Mouse (Mus musculus) testis, adult 2 months (tissue): ENCODE measurements around the gene Wipf3. TPM values are rescaled to one million over a fixed set of nuclear protein-coding genes. Genes with fewer than 3 reads are reported as not detected.

Source experiments
- H3K27ac ChIP-seq: fragments of 200-500 bp; 2 replicates; pipeline ENCODE4 v1.5.1; 2012; ENCODE audit warnings: low read depth, low read length; ENCODE audit not compliant: control insufficient read depth, insufficient read depth
- H3K27me3 ChIP-seq: fragments of 200-500 bp; 2 replicates; pipeline ENCODE4 v1.6.1; 2012; ENCODE audit warnings: mild to moderate bottlenecking, low read length, moderate library complexity; ENCODE audit not compliant: control insufficient read depth, insufficient read depth
- H3K36me3 ChIP-seq: fragments of 200-500 bp; 2 replicates; pipeline ENCODE4 v1.6.1; 2012; ENCODE audit warnings: mild to moderate bottlenecking, low read length; ENCODE audit not compliant: control insufficient read depth, insufficient read depth
- H3K4me1 ChIP-seq: fragments of 200-500 bp; 2 replicates; pipeline ENCODE4 v1.6.1; 2012; ENCODE audit warnings: low read length; ENCODE audit not compliant: control insufficient read depth, insufficient read depth
- H3K4me3 ChIP-seq: fragments of 200-500 bp; 2 replicates; pipeline ENCODE4 v1.5.1; 2012; ENCODE audit warnings: low read depth, mild to moderate bottlenecking, low read length, moderate library complexity, mixed read lengths; ENCODE audit not compliant: control insufficient read depth
- CTCF ChIP-seq: fragments of 200-500 bp; IDR thresholded peaks from 2 replicates; pipeline ENCODE4 v1.5.1; 2012; ENCODE audit warnings: low read depth, mild to moderate bottlenecking, inconsistent platforms, low read length, moderate library complexity; ENCODE audit not compliant: control insufficient read depth, insufficient read depth, insufficient replicate concordance
- POLR2A ChIP-seq: fragments of 200-500 bp; IDR thresholded peaks from 2 replicates; pipeline ENCODE4 v1.6.1; 2012; ENCODE audit warnings: low read depth, mild to moderate bottlenecking, inconsistent platforms, low read length, moderate library complexity; ENCODE audit not compliant: control insufficient read depth
- polyA plus RNA-seq: library from polyadenylated mRNA; depleted of rRNA; stranded (reverse); fragments of >200 nt; gene quantifications from 2 replicates; pipeline ENCODE4 v1.2.3, GENCODE M21; 2012

The Wipf3 gene
- polyA plus RNA-seq, 1 experiment = 18.2 TPM

GRCm38 (mm10) chr6:54443657-54444056, 14.3 kb downstream of the Wipf3 start:
- TF ChIP-seq CTCF (no peak), POLR2A (no peak)
- no peak overlapping the region for H3K4me3 ChIP-seq
- H3K27me3 ChIP-seq = no peaks in the 10 kb centered on the region
- H3K36me3 ChIP-seq = no peaks in the 10 kb centered on the region
- H3K27ac ChIP-seq = no peak overlapping the region
- H3K4me1 ChIP-seq = no peaks in the 10 kb centered on the region

GRCm38 (mm10) chr6:54444086-54444485, 14.7 kb downstream of the Wipf3 start:
- TF ChIP-seq POLR2A = no peak
- no peak for TF ChIP-seq CTCF
- Histone ChIP-seq H3K4me3 (no peak overlapping the region), H3K36me3 (no peaks in the 10 kb centered on the region), H3K27me3 (no peaks in the 10 kb centered on the region), H3K27ac (no peak overlapping the region), H3K4me1 (no peaks in the 10 kb centered on the region)

GRCm38 (mm10) chr6:54445249-54445818, 15.9 kb downstream of the Wipf3 start:
- TF ChIP-seq CTCF = no peak
- TF ChIP-seq POLR2A = no peak
- Histone ChIP-seq H3K36me3 (no peaks in the 10 kb centered on the region), H3K27ac (no peak overlapping the region), H3K4me3 (no peak overlapping the region), H3K27me3 (no peaks in the 10 kb centered on the region), H3K4me1 (no peaks in the 10 kb centered on the region)

GRCm38 (mm10) chr6:54447353-54447752, 17.9 kb downstream of the Wipf3 start:
- H3K4me1 ChIP-seq = no peaks in the 10 kb centered on the region
- no peak for TF ChIP-seq CTCF
- no peak for TF ChIP-seq POLR2A
- H3K4me3 ChIP-seq = no peak overlapping the region
- H3K36me3 ChIP-seq = no peaks in the 10 kb centered on the region
- H3K27ac ChIP-seq = no peak overlapping the region
- H3K27me3 ChIP-seq = no peaks in the 10 kb centered on the region

- no peak for TF ChIP-seq POLR2A
Observed at GRCm38 (mm10) chr6:54459661-54460060, 30.3 kb downstream of the Wipf3 start.

GRCm38 (mm10) chr6:54460172-54460914, 30.9 kb downstream of the Wipf3 start:
- Histone ChIP-seq H3K27me3 (no peaks in the 10 kb centered on the region), H3K27ac (no peak overlapping the region), H3K4me1 (no peaks in the 10 kb centered on the region; the same call in 1 of the 2 replicates), H3K4me3 (no peak overlapping the region), H3K36me3 (no peaks in the 10 kb centered on the region)
- TF ChIP-seq POLR2A = no peak
- TF ChIP-seq CTCF = no peak

More at GRCm38 (mm10) chr6:54459661-54460060, 30.3 kb downstream of the Wipf3 start:
- Histone ChIP-seq H3K36me3 (no peaks in the 10 kb centered on the region), H3K27ac (no peak overlapping the region), H3K4me1 (no peaks in the 10 kb centered on the region; the same call in 1 of the 2 replicates), H3K4me3 (no peak overlapping the region), H3K27me3 (no peaks in the 10 kb centered on the region)

- Histone ChIP-seq H3K27ac (no peak overlapping the region; the same call in 1 of the 2 replicates), H3K4me3 (no peak overlapping the region), H3K27me3 (no peaks in the 10 kb centered on the region), H3K4me1 (no peaks in the 10 kb centered on the region; the same call in 1 of the 2 replicates), H3K36me3 (no peaks in the 10 kb centered on the region)
- TF ChIP-seq POLR2A (no peak), CTCF (no peak)
Observed at GRCm38 (mm10) chr6:54460915-54461671, 31.7 kb downstream of the Wipf3 start.
